Mouse (Mus musculus): ENCODE measurements around the gene Zfp689.
"Not testable (repeated sequence)": the region's sequence is repeated elsewhere in the genome, so short reads cannot be mapped to it uniquely, and the experiment has no call there.

The Zfp689 gene

DNA sequence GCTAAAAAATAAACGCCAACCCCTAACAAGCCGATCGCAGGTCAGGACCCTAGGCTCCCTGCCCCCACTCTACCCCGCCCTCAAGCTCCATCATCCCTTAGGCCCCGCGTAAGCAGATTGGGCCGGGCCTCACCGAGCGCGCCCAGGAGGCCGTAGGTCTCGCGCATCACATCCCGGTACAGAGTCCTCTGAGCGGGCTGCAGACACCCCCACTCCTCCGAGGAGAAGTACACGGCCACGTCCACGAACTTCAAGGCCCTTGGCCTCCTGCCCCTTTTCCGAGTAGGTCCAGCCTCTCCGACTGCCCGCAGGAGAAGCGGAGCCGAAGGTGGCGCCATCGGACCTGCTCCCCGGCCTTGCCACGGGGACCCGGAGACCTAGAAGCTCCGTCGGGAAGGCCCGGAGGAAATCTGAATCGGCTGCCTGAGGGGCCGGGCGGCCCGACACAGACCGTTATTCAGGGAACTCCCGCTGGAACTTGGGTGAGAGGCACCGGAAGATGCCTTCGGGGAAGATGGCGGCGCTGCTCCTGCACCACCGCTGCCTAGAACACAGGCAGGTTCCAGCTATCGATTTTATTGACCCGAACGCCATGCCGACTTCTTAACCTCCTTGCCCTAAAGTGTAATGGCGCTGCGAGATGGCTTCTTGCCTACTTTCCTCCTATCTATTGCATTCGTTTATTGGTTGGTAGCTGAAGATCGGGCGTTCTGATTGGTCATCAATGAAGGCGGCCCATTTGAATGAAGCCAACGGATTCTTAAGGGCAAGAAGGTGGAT lies at the start of gene Zfp689:
TSS of gene Zfp689 (minus strand) at position 638 of the 780 bp plus-strand sequence.
- peak; percentile 95 for DNase-seq

GRCm38 (mm10) chr7:127498407-127498806 lies 49.4 kb upstream of the Zfp689 start:
- no peak for DNase-seq

GRCm38 (mm10) chr7:127497382-127497781 lies 48.4 kb upstream of the Zfp689 start:
- no peak for DNase-seq

DNA sequence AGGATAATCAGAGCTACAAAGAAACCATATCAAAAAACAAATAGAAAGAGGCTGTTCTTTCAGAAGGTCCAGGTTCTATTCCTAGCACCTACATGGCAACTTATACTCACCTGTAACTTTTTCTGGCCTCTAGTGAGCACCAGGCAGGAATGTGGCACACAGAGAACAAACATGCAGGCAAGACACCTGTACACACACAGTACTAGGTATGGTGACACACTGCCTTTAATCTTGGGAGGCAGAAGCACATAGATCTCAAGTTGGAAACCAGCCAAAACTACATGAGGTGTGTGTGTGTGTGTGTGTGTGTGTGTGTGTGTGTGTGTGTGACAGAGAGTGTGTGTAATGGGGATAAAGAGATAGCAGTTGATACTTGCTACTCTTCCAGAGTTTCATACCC lies 45.7 kb upstream of the Zfp689 start:
- DNase-seq = no peak

DNA sequence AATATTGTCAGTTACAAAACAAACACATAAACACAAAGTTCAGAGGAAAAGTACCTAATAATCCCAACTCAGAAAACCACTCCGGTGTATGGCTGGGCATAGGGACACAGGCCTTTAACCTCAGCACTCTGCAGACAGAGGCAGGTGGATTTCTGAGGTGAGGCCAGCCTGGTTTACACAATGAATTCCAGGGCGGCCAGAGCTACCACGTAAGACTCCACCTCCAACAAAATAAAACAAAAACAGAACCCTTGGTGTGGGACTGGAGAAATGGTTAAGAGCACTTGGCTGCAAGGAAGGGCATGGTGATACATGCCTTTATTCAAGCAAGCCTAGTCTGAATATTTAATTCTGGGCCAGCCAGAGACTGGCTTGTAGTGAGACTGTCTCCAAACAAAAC lies 42.9 kb upstream of the Zfp689 start:
- DNase-seq = no peak

DNA sequence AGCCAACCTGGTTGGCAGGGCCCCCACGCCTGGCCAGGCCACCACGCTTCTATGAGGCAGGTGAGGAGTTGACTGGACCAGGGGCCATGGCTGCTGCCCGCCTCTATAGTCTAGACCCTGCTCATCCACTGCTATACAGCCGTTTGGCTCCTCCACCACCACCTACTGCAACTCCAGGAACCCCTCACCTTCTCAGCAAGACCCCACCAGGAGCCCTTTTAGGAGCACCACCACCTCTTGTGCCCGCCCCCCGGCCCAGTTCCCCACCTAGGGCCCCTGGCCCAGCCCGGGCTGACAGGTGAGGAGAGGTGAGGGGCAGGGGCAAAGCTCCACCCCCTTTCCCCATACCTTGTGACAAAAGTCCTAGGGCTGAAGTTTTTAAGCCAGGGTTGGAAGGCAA lies 41.0 kb upstream of the Zfp689 start:
- no peak for DNase-seq

GRCm38 (mm10) chr7:127488364-127488763 lies 39.4 kb upstream of the Zfp689 start:
- not testable (repeated sequence) for DNase-seq

GRCm38 (mm10) chr7:127485416-127485815 lies 36.5 kb upstream of the Zfp689 start:
- DNase-seq = peak; percentile 72

DNA sequence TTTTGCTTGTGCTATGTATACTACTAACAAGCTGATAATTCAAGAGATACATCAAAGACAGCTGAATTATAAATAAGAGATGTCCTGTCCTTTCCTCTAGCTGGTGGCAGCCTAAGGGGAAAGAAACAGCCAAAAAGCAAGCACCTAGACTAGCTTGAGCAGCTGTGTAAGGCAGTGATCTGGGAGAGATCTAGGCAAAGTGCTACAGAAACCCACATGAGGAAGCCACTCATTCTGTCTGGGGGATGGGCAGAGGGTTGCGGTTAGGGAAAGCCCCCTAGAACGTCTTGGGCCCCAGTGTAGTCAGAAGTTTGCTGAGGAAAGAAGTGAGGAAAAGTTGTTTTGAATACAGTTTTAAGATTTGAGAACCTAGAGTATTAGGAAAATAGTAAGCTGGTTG lies 31.4 kb upstream of the Zfp689 start:
- no peak for DNase-seq

GRCm38 (mm10) chr7:127479318-127480225 lies 30.6 kb upstream of the Zfp689 start:
- peak; percentile 69 for DNase-seq

- peak; percentile 98 for DNase-seq
Observed at GRCm38 (mm10) chr7:127478635-127479317, 29.8 kb upstream of the Zfp689 start, which contains the start of gene Fbrs. Gene Fbrs, plus strand, starts transcription at chr7:127479199.

DNA sequence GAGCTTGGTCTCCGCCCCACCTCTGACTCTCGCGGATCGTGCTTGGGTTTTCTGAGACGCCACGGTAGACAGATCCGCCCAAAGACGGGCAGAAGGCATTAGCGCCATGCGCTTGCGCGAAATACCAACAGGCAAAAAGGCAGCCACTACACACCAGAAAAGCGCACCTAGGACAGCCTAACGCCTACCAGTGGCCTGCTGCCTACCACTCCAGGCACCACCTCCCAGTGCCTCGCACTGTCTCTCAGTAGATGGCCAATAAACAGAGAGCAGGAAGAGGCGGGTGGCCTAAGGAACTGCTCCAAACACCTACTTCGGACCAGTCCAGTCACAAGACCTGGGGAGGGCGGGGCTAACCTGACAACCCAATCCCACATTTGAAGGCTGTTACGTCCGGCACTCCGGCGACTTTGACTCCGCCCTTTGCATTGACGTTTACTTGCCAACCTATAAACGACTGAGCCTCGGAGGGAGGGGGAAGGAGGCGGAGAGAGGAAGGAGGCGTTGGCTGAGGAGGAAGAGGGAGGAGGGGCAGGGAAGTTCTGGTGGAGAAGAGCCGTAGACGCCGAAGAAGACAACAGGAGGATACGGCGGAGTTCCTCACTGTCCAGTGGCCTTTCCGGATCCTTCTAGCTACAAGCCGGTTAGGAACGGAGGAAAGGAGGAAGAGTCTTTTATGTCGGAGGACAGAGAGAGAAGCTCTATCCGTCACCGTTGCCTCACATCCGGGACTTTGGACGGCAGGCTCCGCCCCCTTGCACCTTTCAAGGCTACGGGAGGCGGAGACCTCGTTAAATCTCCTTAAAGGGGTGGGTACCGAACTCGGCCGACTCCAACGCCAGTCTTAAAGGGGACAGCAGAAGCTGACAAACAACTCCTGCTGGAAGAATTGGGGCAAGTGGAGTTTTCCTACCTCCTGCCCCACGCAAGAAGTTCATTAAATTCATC lies 29.0 kb upstream of the Zfp689 start:
- peak; percentile 100 for DNase-seq

GRCm38 (mm10) chr7:127476855-127477254 lies 27.9 kb upstream of the Zfp689 start:
- peak; percentile 52 for DNase-seq

GRCm38 (mm10) chr7:127476336-127476735 lies 27.4 kb upstream of the Zfp689 start:
- DNase-seq = peak; percentile 80

DNA sequence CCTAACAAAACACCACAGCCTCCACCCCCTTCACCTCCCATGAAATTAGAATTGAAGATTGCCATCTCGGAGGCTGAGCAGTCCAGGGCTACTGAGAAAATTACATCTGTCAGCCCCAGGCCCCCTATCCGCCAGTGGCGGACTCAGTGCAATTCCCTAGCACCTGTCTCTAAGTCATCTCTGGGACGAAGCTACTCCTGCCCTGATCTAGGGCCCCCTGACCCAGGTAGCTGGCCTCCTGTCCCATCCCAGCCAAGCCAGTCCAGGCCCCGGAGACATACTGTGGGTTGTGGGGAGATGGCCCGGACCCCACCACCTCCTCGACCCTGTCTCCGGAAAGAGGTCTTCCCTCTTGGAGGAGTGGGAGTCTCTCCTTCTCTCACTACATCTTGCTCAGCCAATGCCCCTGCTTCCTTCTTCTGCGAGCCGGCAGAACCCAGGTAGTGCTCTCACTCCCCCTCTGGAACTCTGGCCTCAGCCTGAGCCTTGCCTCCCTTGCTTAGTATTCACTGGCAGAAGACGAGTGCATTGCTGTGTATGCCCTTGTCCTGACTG lies 26.3 kb upstream of the Zfp689 start:
- peak; percentile 62 for DNase-seq

GRCm38 (mm10) chr7:127474378-127475070 lies 25.6 kb upstream of the Zfp689 start:
- peak; percentile 57 for DNase-seq

DNA sequence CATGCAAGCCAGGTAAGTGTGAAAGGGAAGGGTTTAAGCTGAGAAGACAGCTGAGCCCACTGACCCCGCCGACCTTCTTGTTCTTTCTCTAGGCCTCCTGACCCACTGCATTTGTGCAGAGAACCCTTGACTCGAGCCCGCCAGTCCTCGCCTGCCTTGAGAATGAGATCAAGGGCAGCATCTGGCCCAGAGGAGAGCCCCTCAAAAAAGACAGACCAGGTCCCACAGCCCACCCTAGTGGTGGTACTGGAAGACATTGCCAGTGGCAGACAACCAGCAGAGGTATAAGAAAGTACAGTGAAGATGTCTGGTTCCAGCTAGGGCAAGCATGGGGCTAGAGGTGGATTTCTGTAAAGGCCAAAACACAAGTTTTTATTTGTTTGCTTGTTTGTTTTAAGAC lies 24.7 kb upstream of the Zfp689 start:
- DNase-seq = no peak

GRCm38 (mm10) chr7:127472060-127472459 lies 23.1 kb upstream of the Zfp689 start:
- DNase-seq = no peak

GRCm38 (mm10) chr7:127471646-127472010 lies 22.7 kb upstream of the Zfp689 start:
- no peak for DNase-seq

GRCm38 (mm10) chr7:127470743-127471645 lies 22.0 kb upstream of the Zfp689 start:
- DNase-seq = peak; percentile 95

All from cerebellum, adult 9-11 months (tissue).